Mouse (Mus musculus): Measurements from ENCODE around the gene Zfp580. TPM values are rescaled to one million over a fixed set of nuclear protein-coding genes. Genes with fewer than 3 reads are reported as not detected.

Zfp580 gene
- polyA plus RNA-seq (2017; shearing (Covaris generic)): 2.0 TPM

GRCm38 (mm10) chr7:5051193-5052192, at the start of gene Zfp580:
Gene Zfp580 (plus strand): TSS chr7:5051538.

GRCm38 (mm10) chr7:5014251-5015117, 36.9 kb upstream of the Zfp580 start, which contains the start of the genes Zfp524 and Fiz1:
Gene Zfp524 (plus strand): TSS chr7:5014415.
Gene Fiz1 (minus strand): TSS chr7:5014697.

GRCm38 (mm10) chr7:5015118-5016001, 36.0 kb upstream of the Zfp580 start, which contains the start of gene Gm44973:
Gene Gm44973 (plus strand): TSS chr7:5015496.

GRCm38 (mm10) chr7:5020000-5020681, 31.2 kb upstream of the Zfp580 start, which contains the start of the genes Zfp865 and Ccdc106:
Gene Zfp865 (plus strand): TSS chr7:5020376.
Gene Ccdc106 (plus strand): TSS chr7:5020553.

GRCm38 (mm10) chr7:5033818-5034217, 17.5 kb upstream of the Zfp580 start, which contains the start of gene 4632433K11Rik:
Gene 4632433K11Rik (plus strand): TSS chr7:5034118.

GRCm38 (mm10) chr7:5038109-5038732, 13.1 kb upstream of the Zfp580 start, which contains the start of gene Zfp784:
Gene Zfp784 (minus strand): TSS chr7:5038446.

GRCm38 (mm10) chr7:5061774-5062359, 10.5 kb downstream of the Zfp580 start, which contains the start of gene U2af2:
Gene U2af2 (plus strand): TSS chr7:5062143.

GRCm38 (mm10) chr7:5080010-5080751, 28.8 kb downstream of the Zfp580 start, which contains the start of gene Epn1:
Gene Epn1 (plus strand): TSS chr7:5080235.

Other genes with a start within 250 kb of the Zfp580 start
- gene Ube2s, start 238.9 kb upstream of the Zfp580 start, polyA plus RNA-seq (2017; shearing (Covaris generic)): 111 TPM
- gene Shisa7, start 206.8 kb upstream of the Zfp580 start, polyA plus RNA-seq (2017; shearing (Covaris generic)): not detected
- 46.1 TPM for gene Isoc2b, start 181.3 kb upstream of the Zfp580 start, polyA plus RNA-seq (2017; shearing (Covaris generic))
- gene Isoc2a, start 174.4 kb upstream of the Zfp580 start, polyA plus RNA-seq (2017; shearing (Covaris generic)): 0.68 TPM
- gene Gm36210, start 145.0 kb upstream of the Zfp580 start, polyA plus RNA-seq (2017; shearing (Covaris generic)): not detected
- 0.94 TPM for gene Zfp628, start 136.3 kb upstream of the Zfp580 start, polyA plus RNA-seq (2017; shearing (Covaris generic))
- gene Nat14, start 129.5 kb upstream of the Zfp580 start, polyA plus RNA-seq (2017; shearing (Covaris generic)): 1.9 TPM
- not detected for gene Ssc5d, start 125.8 kb upstream of the Zfp580 start, polyA plus RNA-seq (2017; shearing (Covaris generic))
- 0.17 TPM for gene Sbk2, start 87.1 kb upstream of the Zfp580 start, polyA plus RNA-seq (2017; shearing (Covaris generic))
- not detected for gene Sbk3, start 80.4 kb upstream of the Zfp580 start, polyA plus RNA-seq (2017; shearing (Covaris generic))
- gene Zfp579, start 55.4 kb upstream of the Zfp580 start, polyA plus RNA-seq (2017; shearing (Covaris generic)): 17.6 TPM
- gene Zfp524, start 37.1 kb upstream of the Zfp580 start, polyA plus RNA-seq (2017; shearing (Covaris generic)): 36.2 TPM
- 45.0 TPM for gene Fiz1, start 36.8 kb upstream of the Zfp580 start, polyA plus RNA-seq (2017; shearing (Covaris generic))
- gene Gm44973, start 36.0 kb upstream of the Zfp580 start, polyA plus RNA-seq (2017; shearing (Covaris generic)): 10.5 TPM
- gene Zfp865, start 31.2 kb upstream of the Zfp580 start, polyA plus RNA-seq (2017; shearing (Covaris generic)): 12.2 TPM
- not detected for gene Ccdc106, start 31.0 kb upstream of the Zfp580 start, polyA plus RNA-seq (2017; shearing (Covaris generic))
- not detected for gene 4632433K11Rik, start 17.4 kb upstream of the Zfp580 start, polyA plus RNA-seq (2017; shearing (Covaris generic))
- 4.6 TPM for gene Zfp784, start 13.1 kb upstream of the Zfp580 start, polyA plus RNA-seq (2017; shearing (Covaris generic))
- gene U2af2, start 10.6 kb downstream of the Zfp580 start, polyA plus RNA-seq (2017; shearing (Covaris generic)): 109 TPM
- 12.8 TPM for gene Epn1, start 28.7 kb downstream of the Zfp580 start, polyA plus RNA-seq (2017; shearing (Covaris generic))
- gene Rfpl4, start 65.4 kb downstream of the Zfp580 start, polyA plus RNA-seq (2017; shearing (Covaris generic)): not detected
- gene Rasl2-9, start 74.4 kb downstream of the Zfp580 start, polyA plus RNA-seq (2017; shearing (Covaris generic)): not detected
- 0.12 TPM for gene Vmn1r55, start 98.1 kb downstream of the Zfp580 start, polyA plus RNA-seq (2017; shearing (Covaris generic))
- gene Vmn1r56, start 145.2 kb downstream of the Zfp580 start, polyA plus RNA-seq (2017; shearing (Covaris generic)): not detected
- not detected for gene Vmn1r57, start 167.0 kb downstream of the Zfp580 start, polyA plus RNA-seq (2017; shearing (Covaris generic))

Data from inflammation-experienced regulatory T-cells, adult 16 weeks (primary cell).